Comparison of ENCODE assay signal across 30 mouse cellular contexts in genomic region chr16:78409991-78410390, GRCm38 (mm10).
"Had no signal": no experiment of that assay in that cellular context is flagged by ENCODE, and none has a peak within 500 bp of the region (broad histone marks: within the 10 kb centered on the region; RNA-seq: fewer than 3 reads in every experiment).

No protein-coding gene starts in this region.

- H3K4me3 ChIP-seq: left cerebral cortex, adult 2 months; limb, embryonic 10.5 days; limb, embryonic 12.5 days; limb, embryonic 13.5 days; limb, embryonic 15.5 days; liver, embryonic 12.5 days; liver, embryonic 13.5 days; liver, embryonic 15.5 days; lung, embryonic 15.5 days; megakaryocyte, embryonic 14.5 days; midbrain, embryonic 10.5 days; midbrain, embryonic 12.5 days; midbrain, embryonic 15.5 days; myocyte had no signal

- H3K9ac ChIP-seq: limb, embryonic 12.5 days; limb, embryonic 13.5 days; limb, embryonic 15.5 days; liver, embryonic 12.5 days; liver, embryonic 13.5 days; liver, embryonic 14.5 days; liver, embryonic 15.5 days; liver, postnatal 0 days; lung, embryonic 14.5 days; lung, embryonic 15.5 days; midbrain, embryonic 12.5 days; midbrain, embryonic 15.5 days had no signal

- DNase-seq: left cerebral cortex, postnatal 4 days; liver; liver, embryonic 13.5 days; liver, postnatal 0 days; lung, adult 18-20 months; lung, adult 2 months; lung, embryonic 14.5 days; lung, postnatal 10 days; lung, postnatal 14 days; lung, postnatal 36 days; lung, postnatal 4 days; midbrain, embryonic 14.5 days had no signal

- H3K36me3 ChIP-seq: limb, embryonic 10.5 days; limb, embryonic 12.5 days; limb, embryonic 13.5 days; limb, embryonic 15.5 days; liver, embryonic 12.5 days; liver, embryonic 13.5 days; liver, embryonic 15.5 days; lung, embryonic 15.5 days; midbrain, embryonic 10.5 days; midbrain, embryonic 12.5 days; midbrain, embryonic 15.5 days had no signal

- H3K27me3 ChIP-seq: limb, embryonic 12.5 days; limb, embryonic 13.5 days; limb, embryonic 15.5 days; liver, embryonic 12.5 days; liver, embryonic 13.5 days; liver, embryonic 15.5 days; lung, embryonic 15.5 days; megakaryocyte, embryonic 14.5 days; midbrain, embryonic 12.5 days; midbrain, embryonic 15.5 days had no signal

- H3K9me3 ChIP-seq: limb, embryonic 10.5 days; limb, embryonic 13.5 days; limb, embryonic 15.5 days; liver, embryonic 12.5 days; liver, embryonic 13.5 days; liver, embryonic 15.5 days; lung, embryonic 15.5 days; midbrain, embryonic 10.5 days; midbrain, embryonic 15.5 days had no signal

- ATAC-seq: liver, embryonic 12.5 days; liver, postnatal 0 days; lung, postnatal 0 days; midbrain, embryonic 15.5 days; midbrain, embryonic 16.5 days had no signal

- H3K4me2 ChIP-seq: limb, embryonic 12.5 days; limb, embryonic 13.5 days; limb, embryonic 15.5 days; liver, embryonic 11.5 days; liver, embryonic 12.5 days; liver, embryonic 13.5 days; liver, embryonic 15.5 days; lung, embryonic 14.5 days; lung, embryonic 15.5 days; midbrain, embryonic 12.5 days; midbrain, embryonic 15.5 days had no signal

- H3K4me1 ChIP-seq: limb, embryonic 10.5 days; limb, embryonic 15.5 days; liver, embryonic 12.5 days; liver, embryonic 13.5 days; liver, embryonic 15.5 days; lung, embryonic 15.5 days; midbrain, embryonic 10.5 days; midbrain, embryonic 12.5 days; midbrain, embryonic 15.5 days had no signal

- H3K27ac ChIP-seq: left cerebral cortex, adult 2 months; limb, embryonic 10.5 days; limb, embryonic 12.5 days; limb, embryonic 13.5 days; limb, embryonic 15.5 days; liver, embryonic 12.5 days; liver, embryonic 13.5 days; liver, embryonic 14.5 days; liver, embryonic 15.5 days; lung, embryonic 15.5 days; macrophage; midbrain, embryonic 10.5 days; midbrain, embryonic 12.5 days; midbrain, embryonic 15.5 days had no signal
